Mouse (Mus musculus): Measurements from ENCODE around the gene Elmsan1. TPM values are rescaled to one million over a fixed set of nuclear protein-coding genes. Genes with fewer than 3 reads are reported as not detected.

The Elmsan1 gene
- polyA plus RNA-seq, 1 experiment from 2014 or later = 11.1 TPM

GRCm38 (mm10) chr12:84217508-84218131 is 1.1 kb downstream of the Elmsan1 start:
- peak overlapping the region; percentile 97 for H3K9ac ChIP-seq (ENCODE audit: low read length)
- peak overlapping the region; percentile 98 for H3K27ac ChIP-seq (ENCODE audit: low read length)
- peaks cover 44% of the 10 kb centered on the region for H3K4me1 ChIP-seq (replicated peaks; ENCODE audit: control insufficient read depth, insufficient read depth, low read length)
- 4% methylated on average over 21 of the region's 21 CpGs for WGBS
- peak overlapping the region; percentile 68 for H3K4me2 ChIP-seq (ENCODE audit: low read depth, low read length)
- H3K27me3 ChIP-seq (ENCODE audit: control insufficient read depth, insufficient read depth, low read depth, low read length) = no peaks in the 10 kb centered on the region
- ATAC-seq (ENCODE audit: low read depth) = peak; percentile 82
- no peaks in the 10 kb centered on the region for H3K36me3 ChIP-seq (ENCODE audit: control insufficient read depth, insufficient read depth, low read length)
- H3K9me3 ChIP-seq (ENCODE audit: control insufficient read depth, low read length) = no peaks in the 10 kb centered on the region
- peak overlapping the region; percentile 91 for H3K4me3 ChIP-seq (ENCODE audit: low read length)

- Histone ChIP-seq H3K4me3 (ENCODE audit: low read length) (peak overlapping the region; percentile 91), H3K4me1 (replicated peaks; ENCODE audit: control insufficient read depth, insufficient read depth, low read length) (peaks cover 47% of the 10 kb centered on the region), H3K27ac (ENCODE audit: low read length) (peak overlapping the region; percentile 98), H3K36me3 (ENCODE audit: control insufficient read depth, insufficient read depth, low read length) (no peaks in the 10 kb centered on the region), H3K9ac (ENCODE audit: low read length) (peak overlapping the region; percentile 97), H3K9me3 (ENCODE audit: control insufficient read depth, low read length) (no peaks in the 10 kb centered on the region), H3K27me3 (ENCODE audit: control insufficient read depth, insufficient read depth, low read depth, low read length) (no peaks in the 10 kb centered on the region), H3K4me2 (ENCODE audit: low read depth, low read length) (peak overlapping the region; percentile 68)
- ATAC-seq (ENCODE audit: low read depth) = peak; percentile 1; the same call in 1 of the 2 replicates
- WGBS = 20% methylated on average over 4 of the region's 4 CpGs
These were observed 1.6 kb downstream of the Elmsan1 start for GRCm38 (mm10) chr12:84217111-84217507.

- H3K27ac ChIP-seq (ENCODE audit: low read length) = peak overlapping the region; percentile 81
- H3K27me3 ChIP-seq (ENCODE audit: control insufficient read depth, insufficient read depth, low read depth, low read length) = no peaks in the 10 kb centered on the region
- H3K4me3 ChIP-seq (ENCODE audit: low read length) = no peak overlapping the region
- H3K4me1 ChIP-seq (replicated peaks; ENCODE audit: control insufficient read depth, insufficient read depth, low read length) = peaks cover 59% of the 10 kb centered on the region
- H3K9ac ChIP-seq (ENCODE audit: low read length) = peak overlapping the region; percentile 34; the same call in 1 of the 2 replicates
- ATAC-seq (ENCODE audit: low read depth) = no peak
- no peaks in the 10 kb centered on the region for H3K9me3 ChIP-seq (ENCODE audit: control insufficient read depth, low read length)
- no peak overlapping the region for H3K4me2 ChIP-seq (ENCODE audit: low read depth, low read length)
- H3K36me3 ChIP-seq (ENCODE audit: control insufficient read depth, insufficient read depth, low read length) = no peaks in the 10 kb centered on the region
- 52% methylated on average over 9 of the region's 11 CpGs for WGBS
These were observed 2.8 kb downstream of the Elmsan1 start for GRCm38 (mm10) chr12:84215758-84216440.

GRCm38 (mm10) chr12:84214495-84215175 is 4.0 kb downstream of the Elmsan1 start:
- H3K9ac ChIP-seq (ENCODE audit: low read length) = no peak overlapping the region

GRCm38 (mm10) chr12:84212297-84212696 is 6.4 kb downstream of the Elmsan1 start:
- Histone ChIP-seq H3K4me1 (replicated peaks; ENCODE audit: control insufficient read depth, insufficient read depth, low read length) (peaks cover 88% of the 10 kb centered on the region), H3K9me3 (ENCODE audit: control insufficient read depth, low read length) (no peaks in the 10 kb centered on the region), H3K4me3 (ENCODE audit: low read length) (no peak overlapping the region), H3K9ac (ENCODE audit: low read length) (peak overlapping the region; percentile 6; the same call in 1 of the 2 replicates), H3K36me3 (ENCODE audit: control insufficient read depth, insufficient read depth, low read length) (no peaks in the 10 kb centered on the region; the same call in 1 of the 2 replicates), H3K27ac (ENCODE audit: low read length) (no peak overlapping the region), H3K4me2 (ENCODE audit: low read depth, low read length) (no peak overlapping the region), H3K27me3 (ENCODE audit: control insufficient read depth, insufficient read depth, low read depth, low read length) (no peaks in the 10 kb centered on the region)
- WGBS = 6% methylated on average over 4 of the region's 4 CpGs
- ATAC-seq (ENCODE audit: low read depth) = no peak

More at GRCm38 (mm10) chr12:84214495-84215175, 4.0 kb downstream of the Elmsan1 start:
- Histone ChIP-seq H3K9me3 (ENCODE audit: control insufficient read depth, low read length) (no peaks in the 10 kb centered on the region), H3K27ac (ENCODE audit: low read length) (peak overlapping the region; percentile 81), H3K36me3 (ENCODE audit: control insufficient read depth, insufficient read depth, low read length) (no peaks in the 10 kb centered on the region), H3K4me1 (replicated peaks; ENCODE audit: control insufficient read depth, insufficient read depth, low read length) (peaks cover 71% of the 10 kb centered on the region), H3K4me2 (ENCODE audit: low read depth, low read length) (no peak overlapping the region), H3K27me3 (ENCODE audit: control insufficient read depth, insufficient read depth, low read depth, low read length) (no peaks in the 10 kb centered on the region), H3K4me3 (ENCODE audit: low read length) (no peak overlapping the region)
- WGBS = 42% methylated on average over 14 of the region's 14 CpGs
- no peak for ATAC-seq (ENCODE audit: low read depth)

GRCm38 (mm10) chr12:84211021-84211538 is 7.6 kb downstream of the Elmsan1 start:
- no peak overlapping the region for H3K4me2 ChIP-seq (ENCODE audit: low read depth, low read length)
- ATAC-seq (ENCODE audit: low read depth) = no peak
- H3K27ac ChIP-seq (ENCODE audit: low read length) = no peak overlapping the region
- H3K4me1 ChIP-seq (replicated peaks; ENCODE audit: control insufficient read depth, insufficient read depth, low read length) = peaks cover 88% of the 10 kb centered on the region
- no peak overlapping the region for H3K4me3 ChIP-seq (ENCODE audit: low read length)
- H3K9me3 ChIP-seq (ENCODE audit: control insufficient read depth, low read length) = no peaks in the 10 kb centered on the region
- no peaks in the 10 kb centered on the region; the same call in 1 of the 2 replicates for H3K36me3 ChIP-seq (ENCODE audit: control insufficient read depth, insufficient read depth, low read length)
- H3K27me3 ChIP-seq (ENCODE audit: control insufficient read depth, insufficient read depth, low read depth, low read length) = no peaks in the 10 kb centered on the region
- H3K9ac ChIP-seq (ENCODE audit: low read length) = no peak overlapping the region
- WGBS = 68% methylated on average over 9 of the region's 9 CpGs

- Histone ChIP-seq H3K9ac (ENCODE audit: low read length) (no peak overlapping the region), H3K27me3 (ENCODE audit: control insufficient read depth, insufficient read depth, low read depth, low read length) (no peaks in the 10 kb centered on the region), H3K36me3 (ENCODE audit: control insufficient read depth, insufficient read depth, low read length) (no peaks in the 10 kb centered on the region; the same call in 1 of the 2 replicates), H3K4me1 (replicated peaks; ENCODE audit: control insufficient read depth, insufficient read depth, low read length) (peaks cover 81% of the 10 kb centered on the region), H3K27ac (ENCODE audit: low read length) (no peak overlapping the region), H3K4me3 (ENCODE audit: low read length) (no peak overlapping the region), H3K9me3 (ENCODE audit: control insufficient read depth, low read length) (no peaks in the 10 kb centered on the region), H3K4me2 (ENCODE audit: low read depth, low read length) (no peak overlapping the region)
- WGBS = 80% methylated on average over 11 of the region's 11 CpGs
- no peak for ATAC-seq (ENCODE audit: low read depth)
These were observed 8.4 kb downstream of the Elmsan1 start for GRCm38 (mm10) chr12:84210288-84210687.

- H3K4me1 ChIP-seq (replicated peaks; ENCODE audit: control insufficient read depth, insufficient read depth, low read length) = peaks cover 71% of the 10 kb centered on the region
- H3K27me3 ChIP-seq (ENCODE audit: control insufficient read depth, insufficient read depth, low read depth, low read length) = no peaks in the 10 kb centered on the region
- no peak overlapping the region for H3K4me3 ChIP-seq (ENCODE audit: low read length)
- no peaks in the 10 kb centered on the region for H3K9me3 ChIP-seq (ENCODE audit: control insufficient read depth, low read length)
- H3K27ac ChIP-seq (ENCODE audit: low read length) = no peak overlapping the region
- H3K9ac ChIP-seq (ENCODE audit: low read length) = no peak overlapping the region
- H3K36me3 ChIP-seq (ENCODE audit: control insufficient read depth, insufficient read depth, low read length) = no peaks in the 10 kb centered on the region; the same call in 1 of the 2 replicates
- WGBS = 82% methylated on average over 11 of the region's 11 CpGs
- no peak for ATAC-seq (ENCODE audit: low read depth)
- no peak overlapping the region for H3K4me2 ChIP-seq (ENCODE audit: low read depth, low read length)
These were observed 9.6 kb downstream of the Elmsan1 start for GRCm38 (mm10) chr12:84209093-84209492.

All from lung, embryonic 16.5 days (tissue).